Mouse (Mus musculus) forebrain, embryonic 13.5 days (tissue): ENCODE results near the gene Chd6. TPM values are rescaled to one million over a fixed set of nuclear protein-coding genes. Genes with fewer than 3 reads are reported as not detected.

Source experiments
- ATAC-seq: fragments of 200-750 bp; cut with Nextera tagmentation; 2 replicates; pipeline ENCODE4 v1.8.0; 2017
- H3K27ac ChIP-seq: fragments of 300-500 bp; sonication (generic); 2 replicates; pipeline ENCODE4 v1.5.1; 2015; ENCODE audit warnings: inconsistent platforms, mild to moderate bottlenecking, moderate library complexity
- H3K27me3 ChIP-seq: fragments of 300-500 bp; sonication (generic); 2 replicates; pipeline ENCODE4 v1.6.1; 2015; ENCODE audit warnings: mild to moderate bottlenecking, inconsistent platforms
- H3K36me3 ChIP-seq: fragments of 300-500 bp; sonication (generic); 2 replicates; pipeline ENCODE4 v1.6.1; 2015; ENCODE audit warnings: mild to moderate bottlenecking, inconsistent platforms; ENCODE audit not compliant: poor library complexity, severe bottlenecking
- H3K4me1 ChIP-seq: fragments of 300-500 bp; sonication (generic); 2 replicates; pipeline ENCODE4 v1.6.1; 2015; ENCODE audit warnings: inconsistent platforms
- H3K4me2 ChIP-seq: fragments of 300-500 bp; sonication (generic); 2 replicates; pipeline ENCODE4 v1.6.1; 2015; ENCODE audit warnings: inconsistent platforms, mild to moderate bottlenecking, moderate library complexity
- H3K4me3 ChIP-seq: fragments of 300-500 bp; sonication (generic); 2 replicates; pipeline ENCODE4 v1.5.1; 2015; ENCODE audit warnings: mild to moderate bottlenecking, inconsistent platforms
- H3K9ac ChIP-seq: fragments of 300-500 bp; sonication (generic); 2 replicates; pipeline ENCODE4 v1.6.1; 2015; ENCODE audit warnings: mild to moderate bottlenecking, inconsistent platforms
- H3K9me3 ChIP-seq: fragments of 300-500 bp; sonication (generic); replicated peaks from 2 replicates; pipeline ENCODE4 v1.6.1; 2016; ENCODE audit warnings: inconsistent platforms
- WGBS: fragments of 180-500 bp; shearing (Covaris S2); methylation state at CpG from one replicate; pipeline ENCODE4 v1.1.7; 2015; 5-methylcytosine and 5-hydroxymethylcytosine counted together
- polyA plus RNA-seq: library from polyadenylated mRNA; unstranded; fragments of >200 nt; fragmentation: Nextera tagmentation; extraction: Ambion mirVana; gene quantifications from 2 replicates; pipeline ENCODE4 v1.2.1, GENCODE M21; 2015

Gene Chd6
- polyA plus RNA-seq, 1 experiment from 2014 or later: 44.4 TPM

- WGBS: 79% methylated on average over 13 of the region's 13 CpGs
- Histone ChIP-seq H3K27ac (no peak overlapping the region), H3K27me3 (peaks cover 48% of the 10 kb centered on the region), H3K4me1 (peaks cover 32% of the 10 kb centered on the region), H3K4me2 (no peak overlapping the region), H3K36me3 (no peaks in the 10 kb centered on the region), H3K9ac (no peak overlapping the region), H3K9me3 (no peaks in the 10 kb centered on the region), H3K4me3 (no peak overlapping the region)
- no peak for ATAC-seq
These were observed 192.9 kb downstream of the Chd6 start for GRCm38 (mm10) chr2:160915821-160916610.

GRCm38 (mm10) chr2:160914656-160915055 is 194.2 kb downstream of the Chd6 start:
- no peak overlapping the region for H3K27ac ChIP-seq
- no peak overlapping the region for H3K9ac ChIP-seq
- peaks cover 61% of the 10 kb centered on the region for H3K27me3 ChIP-seq
- ATAC-seq: no peak
- no peaks in the 10 kb centered on the region for H3K9me3 ChIP-seq
- 81% methylated on average over 9 of the region's 9 CpGs for WGBS
- peaks cover 32% of the 10 kb centered on the region for H3K4me1 ChIP-seq
- H3K4me3 ChIP-seq: no peak overlapping the region
- no peaks in the 10 kb centered on the region for H3K36me3 ChIP-seq
- no peak overlapping the region for H3K4me2 ChIP-seq

- Histone ChIP-seq H3K4me2 (peak within 1 kb of the TSS; percentile 90), H3K36me3 (no peaks in the 10 kb centered on the region), H3K9ac (peak within 1 kb of the TSS; percentile 65), H3K27ac (no peak within 1 kb of the TSS), H3K4me3 (peak within 1 kb of the TSS; percentile 50), H3K9me3 (no peaks in the 10 kb centered on the region), H3K27me3 (peaks cover 66% of the 10 kb centered on the region), H3K4me1 (peaks cover 26% of the 10 kb centered on the region)
- peak; percentile 68 for ATAC-seq
- WGBS: under 1% methylated on average over 40 of the region's 46 CpGs
These were observed 196.6 kb downstream of the Chd6 start, which contains the start of gene Emilin3 for GRCm38 (mm10) chr2:160912231-160912671. TSS of gene Emilin3 (minus strand) at chr2:160912328.

- 2% methylated on average over 59 of the region's 64 CpGs for WGBS
- Histone ChIP-seq H3K9ac (peak overlapping the region; percentile 65), H3K4me3 (peak overlapping the region; percentile 50), H3K4me2 (peak overlapping the region; percentile 90), H3K36me3 (no peaks in the 10 kb centered on the region), H3K4me1 (peaks cover 21% of the 10 kb centered on the region), H3K27ac (no peak overlapping the region), H3K27me3 (peaks cover 62% of the 10 kb centered on the region), H3K9me3 (no peaks in the 10 kb centered on the region)
- ATAC-seq: peak; percentile 69
These were observed 197.2 kb downstream of the Chd6 start for GRCm38 (mm10) chr2:160911558-160912201.

- Histone ChIP-seq H3K27ac (no peak overlapping the region), H3K9ac (no peak overlapping the region), H3K36me3 (no peaks in the 10 kb centered on the region), H3K4me3 (no peak overlapping the region), H3K9me3 (no peaks in the 10 kb centered on the region), H3K27me3 (peaks cover 62% of the 10 kb centered on the region), H3K4me2 (no peak overlapping the region), H3K4me1 (peaks cover 16% of the 10 kb centered on the region)
- 93% methylated on average over 5 of the region's 5 CpGs for WGBS
- no peak for ATAC-seq
These were observed 198.2 kb downstream of the Chd6 start for GRCm38 (mm10) chr2:160910633-160911032.

- no peak for ATAC-seq
- Histone ChIP-seq H3K4me1 (peaks cover 16% of the 10 kb centered on the region), H3K4me3 (no peak overlapping the region), H3K36me3 (no peaks in the 10 kb centered on the region), H3K27me3 (peaks cover 45% of the 10 kb centered on the region), H3K4me2 (no peak overlapping the region), H3K9me3 (no peaks in the 10 kb centered on the region), H3K27ac (no peak overlapping the region), H3K9ac (no peak overlapping the region)
- WGBS: 63% methylated on average over 18 of the region's 18 CpGs
These were observed 200.3 kb downstream of the Chd6 start for GRCm38 (mm10) chr2:160908607-160909006.

GRCm38 (mm10) chr2:160906101-160906500 is 202.8 kb downstream of the Chd6 start:
- H3K4me3 ChIP-seq: no peak overlapping the region
- H3K9me3 ChIP-seq: no peaks in the 10 kb centered on the region
- H3K9ac ChIP-seq: no peak overlapping the region
- no peak overlapping the region for H3K27ac ChIP-seq
- H3K4me2 ChIP-seq: no peak overlapping the region
- H3K4me1 ChIP-seq: 0 out of 2 replicates have a peak, but pooled peaks cover under 1% of the 10 kb centered on the region
- H3K27me3 ChIP-seq: peaks cover 20% of the 10 kb centered on the region
- ATAC-seq: no peak
- 86% methylated on average over 5 of the region's 5 CpGs for WGBS
- H3K36me3 ChIP-seq: no peaks in the 10 kb centered on the region

- no peaks in the 10 kb centered on the region for H3K4me1 ChIP-seq
- no peak overlapping the region for H3K27ac ChIP-seq
- peaks cover 12% of the 10 kb centered on the region for H3K27me3 ChIP-seq
- H3K9ac ChIP-seq: no peak overlapping the region
- no peaks in the 10 kb centered on the region for H3K36me3 ChIP-seq
- H3K4me2 ChIP-seq: no peak overlapping the region
- 97% methylated on average over 12 of the region's 12 CpGs for WGBS
- ATAC-seq: no peak
- no peaks in the 10 kb centered on the region for H3K9me3 ChIP-seq
- no peak overlapping the region for H3K4me3 ChIP-seq
These were observed 203.6 kb downstream of the Chd6 start for GRCm38 (mm10) chr2:160905301-160905700.

GRCm38 (mm10) chr2:160901656-160902412 is 207.0 kb downstream of the Chd6 start:
- Histone ChIP-seq H3K4me2 (no peak overlapping the region), H3K9me3 (no peaks in the 10 kb centered on the region), H3K4me3 (no peak overlapping the region), H3K9ac (no peak overlapping the region), H3K27me3 (no peaks in the 10 kb centered on the region), H3K36me3 (no peaks in the 10 kb centered on the region), H3K4me1 (no peaks in the 10 kb centered on the region), H3K27ac (no peak overlapping the region)
- no peak for ATAC-seq
- 77% methylated on average over 7 of the region's 7 CpGs for WGBS

Other genes with a start within 250 kb of the Chd6 start
- gene Zhx3, start 236.1 kb downstream of the Chd6 start, polyA plus RNA-seq: 13.7 and 14.0 TPM in 2 replicates
- 0.06 and 0.21 TPM in 2 replicates for gene Lpin3, start 228.4 kb downstream of the Chd6 start, polyA plus RNA-seq
- gene Emilin3, start 196.7 kb downstream of the Chd6 start, polyA plus RNA-seq: 0.72 and 0.84 TPM in 2 replicates